In genomic region chrX:93760770-93761169, GRCm38 (mm10) we compare ENCODE assay signal across 20 mouse cellular contexts.
DNase-seq lines count a peak whose midpoint lies in the region; ATAC-seq and TF ChIP-seq lines count a peak whose summit lies in the region.
"Had no signal": no experiment of that assay in that cellular context is flagged by ENCODE, and none has a peak within 500 bp of the region (broad histone marks: within the 10 kb centered on the region; RNA-seq: fewer than 3 reads in every experiment).

No protein-coding gene starts in this region.

- H3K9me3 ChIP-seq in G1E (replicated peaks) (no peaks in the 10 kb centered on the region), MEL (replicated peaks; ENCODE audit: insufficient read depth, low read length) (no peaks in the 10 kb centered on the region)
- H3K9me3 ChIP-seq in stomach, embryonic 16.5 days (replicated peaks; ENCODE audit: control insufficient read depth, low read length): no peaks in the 10 kb centered on the region
- H3K9me3 ChIP-seq in intestine, embryonic 15.5 days: no peaks in the 10 kb centered on the region
- H3K9me3 ChIP-seq: embryonic facial prominence, embryonic 10.5 days; embryonic facial prominence, embryonic 12.5 days; forebrain, embryonic 13.5 days; forebrain, embryonic 15.5 days had no signal

- H3K4me1 ChIP-seq in G1E (ENCODE audit: insufficient read depth, low read depth, low read length) (no peaks in the 10 kb centered on the region; the same call in 1 of the 2 replicates), MEL (ENCODE audit: control insufficient read depth in 1 of 2, insufficient read depth in 2 of 2, low read length in 2 of 2) (no peaks in the 10 kb centered on the region)
- peaks cover 5% of the 10 kb centered on the region for H3K4me1 ChIP-seq in stomach, embryonic 16.5 days (ENCODE audit: control insufficient read depth, insufficient read depth, low read length)
- H3K4me1 ChIP-seq in intestine, embryonic 15.5 days (replicated peaks): no peaks in the 10 kb centered on the region
- H3K4me1 ChIP-seq: embryonic facial prominence, embryonic 12.5 days had no signal

- H3K27me3 ChIP-seq in G1E (ENCODE audit: insufficient read depth, low read length) (no peaks in the 10 kb centered on the region), MEL (ENCODE audit: control insufficient read depth in 1 of 2, insufficient read depth in 2 of 2, low read length in 2 of 2) (no peaks in the 10 kb centered on the region)
- peaks cover 8% of the 10 kb centered on the region; the same call in 1 of the 2 replicates for H3K27me3 ChIP-seq in stomach, embryonic 16.5 days (ENCODE audit: control insufficient read depth, insufficient read depth, low read length)
- H3K27me3 ChIP-seq in intestine, embryonic 15.5 days (replicated peaks): no peaks in the 10 kb centered on the region; the same call in 1 of the 2 replicates
- H3K27me3 ChIP-seq: embryonic facial prominence, embryonic 12.5 days; forebrain, embryonic 13.5 days; forebrain, embryonic 15.5 days had no signal

- peaks cover 57% of the 10 kb centered on the region for H3K36me3 ChIP-seq in G1E (replicated peaks)
- no peaks in the 10 kb centered on the region; a peak in 1 of 4 replicates for H3K36me3 ChIP-seq in MEL (ENCODE audit: control insufficient read depth in 1 of 2, insufficient read depth in 2 of 2, low read length in 2 of 2)
- H3K36me3 ChIP-seq in stomach, embryonic 16.5 days (ENCODE audit: control insufficient read depth, insufficient read depth, low read length): no peaks in the 10 kb centered on the region
- no peaks in the 10 kb centered on the region for H3K36me3 ChIP-seq in intestine, embryonic 15.5 days
- H3K36me3 ChIP-seq: embryonic facial prominence, embryonic 10.5 days; embryonic facial prominence, embryonic 12.5 days; forebrain, embryonic 15.5 days had no signal

- no peak for TF ChIP-seq RAD21 in MEL (IDR thresholded peaks at IDR 0.05; ENCODE audit: low read depth, low read length)

- no peak overlapping the region for H3K9ac ChIP-seq in MEL (ENCODE audit: control insufficient read depth, low read depth, low read length, poor library complexity, severe bottlenecking)
- H3K9ac ChIP-seq in stomach, embryonic 16.5 days (ENCODE audit: low read length): no peak overlapping the region
- no peak overlapping the region for H3K9ac ChIP-seq in intestine, embryonic 15.5 days
- H3K9ac ChIP-seq: embryonic facial prominence, embryonic 12.5 days; forebrain, embryonic 13.5 days; forebrain, embryonic 15.5 days; forebrain, postnatal 0 days had no signal

- 63% methylated on average over 3 of the region's 3 CpGs for whole genome bisulfite sequencing in stomach, embryonic 16.5 days
- WGBS in intestine, embryonic 15.5 days: 67% methylated on average over 3 of the region's 3 CpGs

- no peak for TF ChIP-seq POLR2A in MEL (IDR thresholded peaks at IDR 0.05; ENCODE audit: control insufficient read depth in 1 of 2, insufficient read depth in 1 of 2, low read depth in 1 of 2, low read length in 2 of 2, poor library complexity in 1 of 2)

- TF ChIP-seq CTCF in G1E (IDR thresholded peaks at IDR 0.05; ENCODE audit: low read depth, low read length) (no peak), MEL (IDR thresholded peaks at IDR 0.05 in 2 of 3, conservative IDR thresholded peaks at IDR 0.05 in 1 of 3; ENCODE audit: control insufficient read depth in 1 of 3, insufficient read depth in 1 of 3, low read depth in 2 of 3, low read length in 3 of 3, poor library complexity in 1 of 3, severe bottlenecking in 1 of 3) (no peak)

- H3K27ac ChIP-seq in MEL (ENCODE audit: control insufficient read depth, low read depth, low read length): no peak overlapping the region
- H3K27ac ChIP-seq in stomach, embryonic 16.5 days (ENCODE audit: low read length): no peak overlapping the region
- no peak overlapping the region for H3K27ac ChIP-seq in intestine, embryonic 15.5 days
- H3K27ac ChIP-seq: embryonic facial prominence, embryonic 10.5 days; embryonic facial prominence, embryonic 12.5 days; forebrain, embryonic 13.5 days; forebrain, embryonic 15.5 days had no signal

- DNase-seq in G1E (ENCODE audit: low spot score) (no peak), MEL (ENCODE audit: low read depth, low spot score) (no peak)
- no peak for DNase-seq in thymus, postnatal 14 days
- DNase-seq: adrenal gland, adult 8-10 months; adrenal gland, postnatal 14 days; adrenal gland, postnatal 36 days; cerebellum, adult 11-12 months; cerebellum, adult 2 months; cerebellum, adult 9-10 months; cerebellum, postnatal 10 days; cerebellum, postnatal 25 days; forebrain, postnatal 0 days had no signal

- TF ChIP-seq EP300 in MEL (IDR thresholded peaks at IDR 0.05; ENCODE audit: low read depth in 1 of 2, low read length in 2 of 2): no peak; a peak in 1 of 4 replicates

- H3K4me3 ChIP-seq in G1E (ENCODE audit: low read depth, low read length) (no peak overlapping the region), MEL (ENCODE audit: control insufficient read depth in 1 of 2, insufficient read depth in 1 of 2, low read depth in 2 of 2, low read length in 2 of 2) (no peak overlapping the region)
- H3K4me3 ChIP-seq in stomach, embryonic 16.5 days (replicated peaks; ENCODE audit: low read length): no peak overlapping the region
- no peak overlapping the region for H3K4me3 ChIP-seq in intestine, embryonic 15.5 days (replicated peaks)
- H3K4me3 ChIP-seq: embryonic facial prominence, embryonic 10.5 days; embryonic facial prominence, embryonic 12.5 days; forebrain, embryonic 13.5 days; forebrain, embryonic 15.5 days had no signal

- no peaks in the 10 kb centered on the region for H3K79me2 ChIP-seq in MEL (ENCODE audit: control insufficient read depth, insufficient read depth, low read length, poor library complexity)

- H3K4me2 ChIP-seq in stomach, embryonic 16.5 days (ENCODE audit: low read depth, low read length): no peak overlapping the region
- H3K4me2 ChIP-seq in intestine, embryonic 15.5 days (replicated peaks): no peak overlapping the region
- H3K4me2 ChIP-seq: embryonic facial prominence, embryonic 12.5 days; forebrain, embryonic 13.5 days; forebrain, embryonic 15.5 days had no signal

- ATAC-seq in G1E (ENCODE audit: extremely low read depth, insufficient number of reproducible peaks, low FRiP score, poor library complexity, severe bottlenecking): 0 out of 2 replicates have a peak, but pooled peaks have one; percentile 4
- ATAC-seq in stomach, embryonic 16.5 days (ENCODE audit: insufficient read depth, low FRiP score): peak; percentile 50
- no peak for ATAC-seq in intestine, embryonic 15.5 days
- ATAC-seq: activated CD4-positive, CD25-positive, alpha-beta regulatory T cell, adult 4 months; forebrain, embryonic 13.5 days; forebrain, embryonic 15.5 days; forebrain, postnatal 0 days; Patski had no signal

TF ChIP-seq in MEL, 35 proteins besides CTCF, POLR2A, EP300 and RAD21:
- TF ChIP-seq ELF1 (IDR thresholded peaks at IDR 0.05; ENCODE audit: low read depth, low read length): no peak
- TF ChIP-seq RCOR1 (IDR thresholded peaks at IDR 0.05; ENCODE audit: low read depth, low read length): peak; percentile 46; the same call in 1 of the 2 replicates
